Mouse (Mus musculus) brain, embryonic 14.5 days (tissue): Measurements from ENCODE around the gene Scfd2.

Experiments used
- CTCF ChIP-seq: fragments of 200-500 bp; IDR thresholded peaks from 2 replicates; pipeline ENCODE4 v1.5.1; 2012; ENCODE audit warnings: inconsistent platforms, mild to moderate bottlenecking, moderate library complexity, borderline replicate concordance; ENCODE audit not compliant: insufficient read depth, insufficient read length; ENCODE audit errors: extremely low read depth
- POLR2A ChIP-seq: fragments of 200-500 bp; IDR thresholded peaks from 2 replicates; pipeline ENCODE4 v1.6.1; 2012; ENCODE audit warnings: mild to moderate bottlenecking, inconsistent platforms, borderline replicate concordance; ENCODE audit not compliant: poor library complexity, insufficient read depth, insufficient read length, severe bottlenecking; ENCODE audit errors: extremely low read depth

DNA sequence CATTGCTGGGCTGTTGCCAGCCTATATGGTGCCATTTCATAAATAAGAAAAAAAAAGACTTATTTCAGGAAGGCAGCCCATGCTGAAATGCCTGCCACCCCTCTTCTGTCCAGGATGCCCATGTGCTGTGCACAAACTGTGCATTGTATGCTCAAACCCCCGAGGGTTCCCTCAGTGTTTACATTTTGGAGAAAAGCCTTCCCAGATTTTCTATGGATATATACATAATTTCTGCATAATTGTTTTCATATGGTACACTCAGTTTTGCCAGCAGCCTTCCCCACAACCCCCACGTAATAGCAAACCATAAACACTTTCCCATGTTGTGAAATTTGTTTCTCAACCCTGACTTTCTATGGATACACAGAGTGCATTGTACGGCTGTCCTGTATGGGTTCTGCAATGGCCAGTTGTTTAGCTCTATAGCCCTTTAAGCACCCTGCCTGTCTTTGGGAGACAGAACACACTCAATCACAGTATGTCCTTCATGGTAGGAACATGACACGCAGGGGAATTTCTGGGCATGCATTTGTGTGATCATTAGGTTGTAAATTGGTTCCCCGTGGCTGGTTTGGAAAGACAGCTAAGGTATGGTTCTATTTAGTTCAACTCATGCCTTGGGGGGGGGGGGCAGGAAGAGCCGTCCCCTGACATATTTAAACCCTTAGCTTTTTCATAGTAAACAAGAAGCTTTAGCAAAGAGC is 372.5 kb downstream of the Scfd2 start:
- no peak for TF ChIP-seq CTCF
- no peak for TF ChIP-seq POLR2A
